Mouse (Mus musculus): ENCODE measurements around the gene Slc25a22.

- TF ChIP-seq CTCF (IDR thresholded peaks at IDR 0.05; ENCODE audit: borderline replicate concordance, extremely low read depth, insufficient read depth, insufficient read length) (no peak), POLR2A (IDR thresholded peaks at IDR 0.05; ENCODE audit: borderline replicate concordance, extremely low read depth, insufficient read depth, insufficient read length, poor library complexity, severe bottlenecking) (no peak)
These were observed 37.5 kb upstream of the Slc25a22 start, which contains the start of the genes Polr2l and Tspan4 for GRCm38 (mm10) chr7:141475011-141475804.
